Mouse (Mus musculus): Measurements from ENCODE around the gene Nin.

GRCm38 (mm10) chr12:70104199-70104598, 9.3 kb downstream of the Nin start:
- TF ChIP-seq HCFC1 (IDR thresholded peaks at IDR 0.05; ENCODE audit: borderline replicate concordance, insufficient read depth, low read length) = no peak
- no peak for TF ChIP-seq CHD2 (IDR thresholded peaks at IDR 0.05; ENCODE audit: low read depth, low read length)
